ENCODE assay signal across 9 mouse cellular contexts in the genomic region with DNA sequence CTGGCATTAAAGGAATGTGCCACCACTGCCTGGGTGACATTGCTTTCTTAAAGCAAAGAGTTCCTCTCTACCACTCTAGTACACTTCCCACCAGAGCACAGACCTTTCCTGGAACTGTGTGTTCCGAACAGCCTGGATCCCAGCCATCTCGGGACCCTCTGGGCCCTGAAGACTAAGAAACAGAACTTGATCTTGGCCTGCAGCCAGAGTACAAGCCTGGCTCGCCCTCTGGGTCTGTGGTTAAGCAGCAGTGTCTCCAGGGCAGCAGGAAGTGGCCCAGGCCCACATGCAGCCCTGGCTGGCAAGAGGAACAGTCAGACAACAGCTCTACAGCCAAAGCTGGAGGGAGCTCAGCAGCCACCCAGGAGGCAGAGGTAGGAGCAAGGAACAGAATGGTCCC. TPM values are rescaled to one million over a fixed set of nuclear protein-coding genes. Genes with fewer than 3 reads are reported as not detected.
DNase-seq lines count a peak whose midpoint lies in the region; ATAC-seq and TF ChIP-seq lines count a peak whose summit lies in the region.
"Had no signal": no experiment of that assay in that cellular context is flagged by ENCODE, and none has a peak within 500 bp of the region (broad histone marks: within the 10 kb centered on the region; RNA-seq: fewer than 3 reads in every experiment).

No protein-coding gene starts in this region.

- no peaks in the 10 kb centered on the region for H3K27me3 ChIP-seq in liver, postnatal 0 days (ENCODE audit: insufficient read depth, low read length)
- no peaks in the 10 kb centered on the region for H3K27me3 ChIP-seq in liver, embryonic 11.5 days (replicated peaks; ENCODE audit: control insufficient read depth, insufficient read depth, low read length)

- intact Hi-C loops in heart, postnatal 25 days (cut with DNase I): no loop called here
- intact Hi-C loops in left cerebral cortex, postnatal 4 days (cut with DNase I): no loop called here

- TF ChIP-seq EP300 in liver, postnatal 0 days (IDR thresholded peaks at IDR 0.05; ENCODE audit: low read depth): no peak

- no peak for TF ChIP-seq CTCF in liver, postnatal 0 days (IDR thresholded peaks at IDR 0.05; ENCODE audit: low read depth)

- no peaks in the 10 kb centered on the region for H3K36me3 ChIP-seq in liver, postnatal 0 days (replicated peaks; ENCODE audit: insufficient read depth, low read length)
- H3K36me3 ChIP-seq in liver, embryonic 11.5 days (ENCODE audit: control insufficient read depth, insufficient read depth, low read length): no peaks in the 10 kb centered on the region

- no peaks in the 10 kb centered on the region for H3K9me3 ChIP-seq in liver, postnatal 0 days (ENCODE audit: low read length)
- no peaks in the 10 kb centered on the region for H3K9me3 ChIP-seq in liver, embryonic 11.5 days (ENCODE audit: control insufficient read depth, low read length)

- no peak overlapping the region for H3K27ac ChIP-seq in liver, postnatal 0 days (ENCODE audit: low read depth)
- no peak overlapping the region for H3K27ac ChIP-seq in liver, embryonic 11.5 days (ENCODE audit: low read depth, low read length)

- ATAC-seq in liver, postnatal 0 days: no peak
- ATAC-seq in liver, embryonic 11.5 days (replicated peaks; ENCODE audit: low FRiP score): no peak

- H3K4me3 ChIP-seq in liver, postnatal 0 days (ENCODE audit: low read depth, low read length): no peak overlapping the region
- H3K4me3 ChIP-seq in liver, embryonic 11.5 days (ENCODE audit: low read depth, low read length): no peak overlapping the region

- WGBS in liver, postnatal 0 days (ENCODE audit: insufficient replicate concordance): 28% methylated on average over 3 of the region's 3 CpGs
- 50% methylated on average over 3 of the region's 3 CpGs for WGBS in liver, embryonic 11.5 days

- H3K4me1 ChIP-seq in liver, postnatal 0 days (ENCODE audit: insufficient read depth): no peaks in the 10 kb centered on the region
- H3K4me1 ChIP-seq in liver, embryonic 11.5 days (replicated peaks; ENCODE audit: control insufficient read depth, insufficient read depth, low read length): no peaks in the 10 kb centered on the region

- H3K9ac ChIP-seq in liver, postnatal 0 days (replicated peaks): no peak overlapping the region
- no peak overlapping the region for H3K9ac ChIP-seq in liver, embryonic 11.5 days (ENCODE audit: low read depth, low read length)

- DNase-seq in adrenal gland, postnatal 14 days: peak; percentile 43
- DNase-seq in adrenal gland, postnatal 10 days: no peak
- peak; percentile 24 for DNase-seq in liver, postnatal 0 days
- no peak for DNase-seq in liver
- DNase-seq in heart, postnatal 25 days (ENCODE audit: low spot score): peak; percentile 16
- peak; percentile 39 for DNase-seq in left cerebral cortex, postnatal 4 days
- peak; percentile 29 for DNase-seq in telencephalon, adult 2 months (ENCODE audit: low read depth, low spot score)
- no peak for DNase-seq in liver, embryonic 11.5 days (ENCODE audit: low spot score)

- H3K4me2 ChIP-seq in liver, postnatal 0 days (ENCODE audit: low read depth, low read length): no peak overlapping the region
- no peak overlapping the region for H3K4me2 ChIP-seq in liver, embryonic 11.5 days

RNA-seq across cellular contexts. Expression of a gene that starts 5.6 kb away (rescaled TPM):
- total RNA-seq in adrenal gland, postnatal 14 days (2021): not detected in 2 replicates
- not detected for total RNA-seq in adrenal gland, postnatal 10 days (2021)
- polyA plus RNA-seq in liver, postnatal 0 days (2015; fragmentation: Nextera tagmentation; extraction: Ambion mirVana): not detected in 2 replicates
- total RNA-seq in heart, postnatal 25 days (2021): not detected
- not detected for total RNA-seq in left cerebral cortex, postnatal 4 days (2021)
- not detected in 2 replicates for polyA plus RNA-seq in liver, embryonic 11.5 days (2014; fragmentation: Nextera tagmentation; extraction: Ambion mirVana)
- polyA plus RNA-seq: intestine, embryonic 14.5 days had no signal

RNA-seq across cellular contexts. Expression of a gene that starts 10.9 kb away (rescaled TPM):
- total RNA-seq in adrenal gland, postnatal 14 days (2021): 4.9 and 6.4 TPM in 2 replicates
- 1 to 10 TPM; 4.0 to 7.2 TPM for total RNA-seq in adrenal gland, postnatal 10 days (2021)
- polyA plus RNA-seq in liver, postnatal 0 days (2015; fragmentation: Nextera tagmentation; extraction: Ambion mirVana): 0.11 TPM in 1 of 2 replicates, not detected in the other
- under 1 TPM; 0.25 to 0.36 TPM for total RNA-seq in heart, postnatal 25 days (2021)
- total RNA-seq in left cerebral cortex, postnatal 4 days (2021): 10 to 100 TPM; 62.7 to 81.2 TPM
- polyA plus RNA-seq in liver, embryonic 11.5 days (2014; fragmentation: Nextera tagmentation; extraction: Ambion mirVana): 0.33 TPM in 1 of 2 replicates, not detected in the other

RNA-seq across cellular contexts. Expression of a gene that starts 29.7 kb away (rescaled TPM):
- total RNA-seq in adrenal gland, postnatal 14 days (2021): not detected in 2 replicates
- not detected for total RNA-seq in adrenal gland, postnatal 10 days (2021)
- polyA plus RNA-seq in liver, postnatal 0 days (2015; fragmentation: Nextera tagmentation; extraction: Ambion mirVana): not detected in 2 replicates
- not detected for total RNA-seq in heart, postnatal 25 days (2021)
- total RNA-seq in left cerebral cortex, postnatal 4 days (2021): not detected
- not detected in 2 replicates for polyA plus RNA-seq in liver, embryonic 11.5 days (2014; fragmentation: Nextera tagmentation; extraction: Ambion mirVana)
- polyA plus RNA-seq: intestine, embryonic 14.5 days had no signal

RNA-seq across cellular contexts. Expression of a gene that starts 37.0 kb away (rescaled TPM):
- not detected in 2 replicates for total RNA-seq in adrenal gland, postnatal 14 days (2021)
- total RNA-seq in adrenal gland, postnatal 10 days (2021): not detected
- polyA plus RNA-seq in liver, postnatal 0 days (2015; fragmentation: Nextera tagmentation; extraction: Ambion mirVana): not detected in 2 replicates
- not detected for total RNA-seq in heart, postnatal 25 days (2021)
- not detected for total RNA-seq in left cerebral cortex, postnatal 4 days (2021)
- polyA plus RNA-seq in liver, embryonic 11.5 days (2014; fragmentation: Nextera tagmentation; extraction: Ambion mirVana): not detected in 2 replicates
- polyA plus RNA-seq: intestine, embryonic 14.5 days had no signal

Comparison
In these comparisons a context has a peak if more than half of its experiments do, and no peak if none do; other contexts are left out.
1. DNase-seq: peak in adrenal gland, postnatal 14 days (single experiment), liver, postnatal 0 days (single experiment), heart, postnatal 25 days (single experiment), left cerebral cortex, postnatal 4 days (single experiment) and telencephalon, adult 2 months (single experiment); none in adrenal gland, postnatal 10 days (single experiment), liver (single experiment) and liver, embryonic 11.5 days (single experiment).